Mouse (Mus musculus) heart, embryonic 11.5 days (tissue): ENCODE data around the gene Spns2. TPM values are rescaled to one million over a fixed set of nuclear protein-coding genes. Genes with fewer than 3 reads are reported as not detected.
A peak's percentile ranks its signal among the peaks of the same experiment; 100 is the strongest.

Source experiments
- ATAC-seq: fragments of 200-750 bp; cut with Nextera tagmentation; replicated peaks from 2 replicates; pipeline ENCODE4 v1.8.0; 2017; ENCODE audit warnings: moderate library complexity; ENCODE audit not compliant: insufficient number of reproducible peaks, low FRiP score, low TSS enrichment
- H3K27ac ChIP-seq: fragments of 300-500 bp; sonication (generic); 2 replicates; pipeline ENCODE4 v1.5.1; 2014; ENCODE audit warnings: mild to moderate bottlenecking, low read depth, low read length
- H3K27me3 ChIP-seq: fragments of 300-500 bp; sonication (generic); 2 replicates; pipeline ENCODE4 v1.6.1; 2014; ENCODE audit warnings: mild to moderate bottlenecking, low read length, mixed read lengths; ENCODE audit not compliant: control insufficient read depth, insufficient read depth
- H3K36me3 ChIP-seq: fragments of 300-500 bp; sonication (generic); 2 replicates; pipeline ENCODE4 v1.6.1; 2014; ENCODE audit warnings: mild to moderate bottlenecking, low read length, moderate library complexity, mixed read lengths; ENCODE audit not compliant: control insufficient read depth, insufficient read depth
- H3K4me1 ChIP-seq: fragments of 300-500 bp; sonication (generic); 2 replicates; pipeline ENCODE4 v1.6.1; 2014; ENCODE audit warnings: low read length; ENCODE audit not compliant: control insufficient read depth, insufficient read depth
- H3K4me2 ChIP-seq: fragments of 300-500 bp; sonication (generic); 2 replicates; pipeline ENCODE4 v1.6.1; 2014; ENCODE audit warnings: mild to moderate bottlenecking, moderate library complexity
- H3K4me3 ChIP-seq: fragments of 300-500 bp; sonication (generic); 2 replicates; pipeline ENCODE4 v1.5.1; 2014; ENCODE audit warnings: low read depth, low read length
- H3K9ac ChIP-seq: fragments of 300-500 bp; sonication (generic); 2 replicates; pipeline ENCODE4 v1.6.1; 2014; ENCODE audit warnings: mild to moderate bottlenecking, low read depth, low read length, moderate library complexity
- H3K9me3 ChIP-seq: fragments of 300-500 bp; sonication (generic); replicated peaks from 2 replicates; pipeline ENCODE4 v1.6.1; 2016; ENCODE audit warnings: low read length; ENCODE audit not compliant: control insufficient read depth
- WGBS: fragments of 180-500 bp; shearing (Covaris S2); extraction: QIAGEN DNeasy Blood & Tissue Kit; methylation state at CpG from one replicate; pipeline ENCODE4 v1.1.7; 2014; ENCODE audit not compliant: insufficient replicate concordance; 5-methylcytosine and 5-hydroxymethylcytosine counted together
- polyA plus RNA-seq: library from polyadenylated mRNA; unstranded; fragments of >200 nt; fragmentation: Nextera tagmentation; extraction: Ambion mirVana; gene quantifications from 2 replicates; pipeline ENCODE4 v1.2.1, GENCODE M21; 2014

Gene Spns2
- polyA plus RNA-seq, 1 experiment from 2014 or later: 4.6 TPM

DNA sequence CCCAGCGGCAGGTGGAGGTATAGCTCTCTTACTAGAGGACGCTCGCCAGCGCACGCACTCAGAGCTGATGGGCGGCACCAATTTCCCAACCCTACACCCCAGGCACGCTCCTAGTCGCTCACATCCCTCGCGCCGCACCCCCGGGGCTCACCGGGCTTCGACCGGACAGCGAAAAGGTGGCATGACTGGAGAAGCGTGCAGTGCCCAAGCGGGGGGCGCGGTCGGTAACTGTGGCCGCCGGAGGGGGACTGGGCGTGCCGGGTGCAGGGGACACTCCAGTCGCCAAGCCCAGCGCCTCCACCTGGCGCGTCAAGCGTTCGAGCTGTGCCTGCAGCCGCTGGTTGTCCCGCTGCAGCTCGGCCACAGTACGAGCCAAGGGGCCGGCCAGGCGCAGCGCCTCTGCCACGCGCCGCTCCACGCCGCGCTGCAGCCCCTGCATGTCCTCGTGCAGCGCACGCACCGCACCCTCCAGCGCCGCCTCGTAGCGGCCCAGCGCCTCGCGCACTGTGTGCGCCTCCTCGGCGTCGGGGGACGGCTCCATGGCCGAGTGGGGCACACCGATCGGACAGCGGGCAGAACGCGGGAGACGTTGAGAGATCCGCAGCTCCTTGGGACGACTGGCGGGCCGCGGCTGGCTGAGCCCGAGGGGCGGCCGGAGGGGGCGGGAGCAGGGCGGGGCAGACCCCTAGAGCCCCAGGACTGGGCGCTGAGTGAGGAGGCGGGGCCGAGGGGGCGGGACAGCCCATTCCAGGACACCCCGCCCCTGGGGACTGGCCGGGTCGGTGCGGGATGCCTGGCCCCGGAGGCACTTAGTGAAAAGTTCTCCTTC lies 78.4 kb downstream of the Spns2 start, which contains the start of gene Smtnl2:
Smtnl2 (minus strand) TSS at position 621 of the 829 bp plus-strand sequence.
- under 1% methylated on average over 79 of the region's 86 CpGs for WGBS
- ATAC-seq: peak; percentile 85
- H3K9me3 ChIP-seq: no peaks in the 10 kb centered on the region
- peak within 1 kb of the TSS; percentile 97 for H3K4me3 ChIP-seq
- H3K4me1 ChIP-seq: peaks cover 74% of the 10 kb centered on the region
- no peaks in the 10 kb centered on the region for H3K36me3 ChIP-seq
- H3K27ac ChIP-seq: peak within 1 kb of the TSS; percentile 94
- peak within 1 kb of the TSS; percentile 91 for H3K9ac ChIP-seq
- H3K27me3 ChIP-seq: no peaks in the 10 kb centered on the region
- peak within 1 kb of the TSS; percentile 91 for H3K4me2 ChIP-seq

GRCm38 (mm10) chr11:72410521-72411092 lies 79.1 kb downstream of the Spns2 start:
- peak overlapping the region; percentile 91 for H3K9ac ChIP-seq
- peaks cover 76% of the 10 kb centered on the region for H3K4me1 ChIP-seq
- no peaks in the 10 kb centered on the region for H3K27me3 ChIP-seq
- no peaks in the 10 kb centered on the region for H3K36me3 ChIP-seq
- peak overlapping the region; percentile 91 for H3K4me2 ChIP-seq
- peak overlapping the region; percentile 97 for H3K4me3 ChIP-seq
- no peak for ATAC-seq
- peak overlapping the region; percentile 94 for H3K27ac ChIP-seq
- WGBS: under 1% methylated on average over 25 of the region's 25 CpGs
- no peaks in the 10 kb centered on the region for H3K9me3 ChIP-seq

- Histone ChIP-seq H3K4me1 (peaks cover 74% of the 10 kb centered on the region), H3K36me3 (no peaks in the 10 kb centered on the region), H3K27me3 (no peaks in the 10 kb centered on the region), H3K9me3 (no peaks in the 10 kb centered on the region), H3K4me2 (peak overlapping the region; percentile 91), H3K9ac (peak overlapping the region; percentile 91), H3K4me3 (peak overlapping the region; percentile 97), H3K27ac (peak overlapping the region; percentile 94)
- WGBS: 47% methylated on average over 12 of the region's 12 CpGs
- no peak for ATAC-seq
Observed at GRCm38 (mm10) chr11:72409649-72410385, 79.9 kb downstream of the Spns2 start.

GRCm38 (mm10) chr11:72408451-72409170 lies 81.1 kb downstream of the Spns2 start:
- peaks cover 72% of the 10 kb centered on the region for H3K4me1 ChIP-seq
- H3K4me2 ChIP-seq: peak overlapping the region; percentile 91
- peak overlapping the region; percentile 97 for H3K4me3 ChIP-seq
- ATAC-seq: no peak
- WGBS: 26% methylated on average over 9 of the region's 9 CpGs
- no peaks in the 10 kb centered on the region for H3K9me3 ChIP-seq
- H3K27ac ChIP-seq: peak overlapping the region; percentile 94
- H3K27me3 ChIP-seq: no peaks in the 10 kb centered on the region
- H3K36me3 ChIP-seq: 0 out of 2 replicates have a peak, but pooled peaks cover 1% of the 10 kb centered on the region
- peak overlapping the region; percentile 91; the same call in 1 of the 2 replicates for H3K9ac ChIP-seq

- Histone ChIP-seq H3K4me3 (peak overlapping the region; percentile 97), H3K4me1 (peaks cover 66% of the 10 kb centered on the region), H3K9me3 (no peaks in the 10 kb centered on the region), H3K9ac (peak overlapping the region; percentile 29), H3K4me2 (peak overlapping the region; percentile 91), H3K27ac (peak overlapping the region; percentile 94), H3K27me3 (no peaks in the 10 kb centered on the region), H3K36me3 (peaks cover 7% of the 10 kb centered on the region; the same call in 1 of the 2 replicates)
- ATAC-seq: peak; percentile 53
- 4% methylated on average over 7 of the region's 7 CpGs for WGBS
Observed at GRCm38 (mm10) chr11:72407574-72407973, 82.1 kb downstream of the Spns2 start.

- Histone ChIP-seq H3K36me3 (peaks cover 8% of the 10 kb centered on the region; the same call in 1 of the 2 replicates), H3K9ac (peak overlapping the region; percentile 67), H3K4me3 (peak overlapping the region; percentile 97), H3K9me3 (no peaks in the 10 kb centered on the region), H3K27ac (peak overlapping the region; percentile 94), H3K27me3 (no peaks in the 10 kb centered on the region), H3K4me2 (peak overlapping the region; percentile 91), H3K4me1 (peaks cover 66% of the 10 kb centered on the region)
- WGBS: 10% methylated on average over 3 of the region's 3 CpGs
- no peak for ATAC-seq
Observed at GRCm38 (mm10) chr11:72407081-72407480, 82.6 kb downstream of the Spns2 start.

GRCm38 (mm10) chr11:72406079-72406675 lies 83.5 kb downstream of the Spns2 start:
- ATAC-seq: no peak
- peak overlapping the region; percentile 91 for H3K4me2 ChIP-seq
- H3K36me3 ChIP-seq: peaks cover 11% of the 10 kb centered on the region
- WGBS: 31% methylated on average over 8 of the region's 8 CpGs
- H3K9ac ChIP-seq: peak overlapping the region; percentile 67
- H3K4me3 ChIP-seq: peak overlapping the region; percentile 97; the same call in 1 of the 2 replicates
- H3K27me3 ChIP-seq: no peaks in the 10 kb centered on the region
- H3K9me3 ChIP-seq: no peaks in the 10 kb centered on the region
- peaks cover 64% of the 10 kb centered on the region for H3K4me1 ChIP-seq
- peak overlapping the region; percentile 94 for H3K27ac ChIP-seq
